Mouse (Mus musculus): Measurements from ENCODE around the gene Cnnm4. TPM values are rescaled to one million over a fixed set of nuclear protein-coding genes. Genes with fewer than 3 reads are reported as not detected.
"Not testable (repeated sequence)": the region's sequence is repeated elsewhere in the genome, so short reads cannot be mapped to it uniquely, and the experiment has no call there.

The Cnnm4 gene
- total RNA-seq, 4 experiments from 2014 or later, result 14.8 to 17.9 (median 16.2) TPM

DNA sequence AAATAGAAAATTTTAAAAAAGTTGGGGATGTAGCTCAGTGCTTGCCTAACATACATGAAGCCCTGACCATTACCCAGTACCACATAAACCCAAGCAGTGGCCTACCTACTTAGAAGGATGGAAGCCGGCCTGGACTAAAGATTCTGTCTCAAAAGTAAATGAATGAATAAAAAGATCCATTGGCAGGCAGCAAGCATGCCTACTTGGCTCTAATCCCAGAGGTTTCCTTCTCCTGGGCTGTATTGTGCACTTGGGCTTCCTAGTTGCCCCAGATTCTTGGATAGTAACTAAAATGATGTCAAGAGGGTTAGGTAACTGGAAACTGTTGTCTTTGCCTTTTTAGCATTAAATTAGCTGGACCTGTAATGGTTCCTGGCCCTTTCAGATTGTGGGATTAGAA is 41.9 kb downstream of the Cnnm4 start:
- DNase-seq (ENCODE audit: low spot score in 2 of 2), result no peak

DNA sequence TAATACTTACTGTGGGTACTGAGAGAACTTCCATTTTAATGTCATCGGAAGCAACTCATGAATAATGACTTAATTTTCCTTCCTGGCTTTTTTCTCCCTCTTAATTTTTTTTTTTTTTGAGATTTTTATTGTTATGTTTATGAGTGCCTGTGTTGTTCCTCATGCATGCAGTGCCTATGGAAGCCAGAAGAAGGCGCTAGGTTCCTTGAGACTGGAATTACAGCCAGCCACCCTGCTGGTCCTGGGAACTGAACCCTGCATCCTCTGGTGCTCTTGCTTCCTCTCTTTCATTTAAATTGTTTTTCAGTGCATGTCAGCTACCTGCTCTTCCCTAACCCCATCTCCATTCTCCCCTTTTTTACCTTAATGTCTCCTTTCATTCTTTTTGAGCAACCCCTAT is 42.3 kb downstream of the Cnnm4 start:
- DNase-seq (ENCODE audit: low spot score in 2 of 2), result no peak

DNA sequence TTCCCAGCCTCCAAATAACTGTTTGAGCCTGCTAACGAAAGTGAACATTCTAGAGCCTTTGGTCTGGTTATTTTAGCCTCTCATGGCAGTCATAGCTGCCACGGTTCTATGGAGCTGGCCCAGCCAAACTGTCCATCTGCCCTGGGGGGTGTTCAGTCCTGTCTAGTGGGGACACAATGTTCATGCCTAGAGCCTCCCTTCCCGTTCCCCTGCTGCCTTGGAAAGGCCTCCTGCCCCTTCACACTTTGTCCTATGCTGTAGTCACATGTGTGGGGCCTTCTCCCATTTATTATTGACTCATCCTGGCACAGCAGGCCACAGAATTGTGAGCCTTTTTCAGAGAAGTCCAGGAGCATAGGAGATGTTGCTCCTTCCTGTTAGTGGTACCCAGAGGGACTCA is 46.8 kb downstream of the Cnnm4 start:
- no peak for DNase-seq (ENCODE audit: low spot score in 2 of 2)

DNA sequence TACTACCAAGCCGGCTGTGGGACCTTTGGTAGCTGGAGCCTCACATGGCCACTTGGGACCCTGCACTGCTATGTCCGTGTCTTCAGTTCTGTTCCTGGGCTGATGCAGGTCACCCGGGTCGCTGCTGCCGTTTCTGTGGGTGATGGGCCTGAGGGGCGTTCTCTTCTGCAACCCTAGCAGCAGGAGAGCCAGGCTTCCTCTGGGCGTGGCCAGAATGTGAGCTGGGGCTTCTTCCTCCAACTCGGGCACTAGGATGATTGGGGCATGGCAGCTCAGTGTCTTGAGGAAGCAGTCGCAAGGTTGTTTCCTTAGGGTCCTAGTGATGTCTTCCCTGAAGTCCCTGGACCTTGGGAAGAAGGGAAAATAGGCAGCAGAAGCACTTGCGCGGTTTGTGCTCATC is 48.2 kb downstream of the Cnnm4 start:
- DNase-seq (ENCODE audit: low spot score in 2 of 2), result no peak

DNA sequence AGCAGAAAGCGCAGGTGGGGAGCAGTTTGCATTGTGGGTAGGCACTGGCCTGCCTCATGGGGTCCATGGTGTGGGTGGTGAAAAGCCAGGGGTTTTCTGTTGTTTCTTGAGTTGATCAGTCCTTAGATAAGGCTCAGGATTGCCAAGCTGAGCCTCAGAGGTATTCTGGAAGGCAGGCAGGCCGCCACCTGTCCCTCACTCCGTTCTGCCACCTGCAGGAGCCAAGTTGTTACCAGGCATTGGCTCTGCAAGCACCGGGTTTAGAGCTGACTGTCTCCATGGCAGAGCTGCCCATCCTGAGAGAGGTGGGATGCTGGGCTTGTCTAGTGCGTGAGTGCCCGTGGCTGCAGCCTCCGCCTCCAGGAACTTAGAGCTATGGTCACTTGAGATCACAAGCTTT is 50.8 kb downstream of the Cnnm4 start:
- DNase-seq (ENCODE audit: low spot score in 2 of 2), result no peak

DNA sequence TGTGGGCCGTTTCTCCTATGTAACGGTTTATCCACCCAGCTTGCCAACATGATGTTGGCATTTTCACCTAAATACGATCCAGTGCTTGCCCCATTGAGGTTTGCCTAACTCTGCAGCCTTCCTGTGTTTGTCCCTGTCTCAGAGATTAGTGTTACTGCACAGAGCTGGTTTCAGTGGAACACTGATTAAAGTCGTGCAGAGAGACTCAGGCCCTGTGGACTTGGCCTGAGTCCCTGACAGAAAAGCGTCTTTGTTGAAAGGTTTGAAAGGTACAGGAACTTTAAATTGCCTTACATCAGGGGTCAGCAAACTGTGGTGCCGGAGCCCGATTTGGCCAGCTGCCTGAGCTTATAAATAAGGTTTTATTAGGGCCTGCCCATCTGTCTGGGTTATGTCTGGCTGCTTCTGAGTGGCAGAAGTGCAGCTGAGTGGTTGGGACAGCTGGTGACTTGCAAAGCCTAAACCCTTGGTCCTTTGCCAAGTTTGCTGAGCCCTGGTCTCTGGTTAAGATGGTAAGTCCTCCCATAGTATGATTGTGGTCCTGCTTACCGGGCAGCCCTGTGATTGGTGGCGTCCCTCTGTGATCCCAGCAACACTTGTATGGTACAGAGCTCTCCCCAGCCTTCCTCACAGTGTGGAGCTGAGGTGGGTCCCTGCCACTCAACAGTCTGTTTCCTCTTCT is 52.1 kb downstream of the Cnnm4 start:
- DNase-seq (ENCODE audit: low spot score in 2 of 2), result no peak

DNA sequence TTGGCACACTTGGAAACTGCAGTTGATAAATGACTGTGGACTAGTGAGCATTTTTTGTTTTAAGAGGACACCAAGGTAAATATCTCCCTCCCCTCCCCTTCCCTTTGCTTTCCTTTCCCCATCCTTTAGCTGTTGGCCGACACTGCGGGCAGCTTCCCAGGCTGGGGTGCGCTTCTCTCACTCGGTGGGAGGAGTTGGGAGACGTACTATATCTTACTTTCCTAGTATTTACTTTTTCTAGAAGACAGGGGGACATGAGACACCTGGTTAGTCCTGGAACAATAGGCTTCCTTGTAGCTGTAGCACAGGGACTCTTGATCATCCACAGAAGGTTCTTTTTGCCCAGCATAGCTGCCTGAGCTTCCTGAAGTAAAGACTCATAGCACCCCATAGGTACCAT is 52.6 kb downstream of the Cnnm4 start:
- DNase-seq (ENCODE audit: low spot score in 2 of 2), result no peak

DNA sequence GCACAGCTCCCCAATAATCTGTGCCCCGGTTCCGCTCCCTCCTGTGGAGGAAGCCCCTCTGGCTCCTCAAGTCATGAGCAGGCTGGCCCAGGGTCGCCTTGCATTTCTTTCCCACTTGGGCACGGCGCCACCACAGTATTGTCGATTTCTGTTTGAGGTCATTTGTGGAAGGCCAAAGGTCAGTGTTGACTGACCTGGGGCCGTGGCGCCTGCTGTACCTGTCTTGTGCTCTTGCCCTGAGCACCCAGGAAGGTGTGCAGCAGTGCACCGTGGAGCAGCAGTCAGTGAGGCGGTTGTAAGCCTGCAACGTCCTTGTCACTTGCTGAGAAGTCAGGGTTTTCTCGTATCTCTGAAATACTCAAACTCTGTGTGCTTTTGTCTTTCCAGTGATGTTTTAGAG is 54.4 kb downstream of the Cnnm4 start:
- DNase-seq (ENCODE audit: low spot score in 2 of 2), result no peak

DNA sequence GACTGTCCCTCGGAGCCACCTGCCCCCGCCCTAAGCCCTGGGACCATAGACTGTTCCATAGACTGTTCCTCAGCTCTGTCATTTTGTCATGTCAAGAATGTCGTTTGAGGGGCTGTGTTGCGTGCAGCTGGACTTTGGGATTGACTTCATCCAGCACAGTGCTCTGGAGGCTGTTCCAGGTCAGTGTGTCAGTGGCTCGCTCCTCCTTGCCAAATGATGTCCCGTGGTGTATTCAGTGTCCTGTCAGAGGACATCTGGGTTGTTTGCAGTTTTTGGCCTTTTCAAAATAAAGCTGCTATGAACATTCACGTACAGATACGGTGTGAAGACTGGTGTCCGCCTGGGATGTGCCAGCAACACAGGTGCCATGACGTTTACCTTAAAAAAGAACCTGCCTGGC is 55.5 kb downstream of the Cnnm4 start:
- no peak for DNase-seq (ENCODE audit: low spot score in 2 of 2)

DNA sequence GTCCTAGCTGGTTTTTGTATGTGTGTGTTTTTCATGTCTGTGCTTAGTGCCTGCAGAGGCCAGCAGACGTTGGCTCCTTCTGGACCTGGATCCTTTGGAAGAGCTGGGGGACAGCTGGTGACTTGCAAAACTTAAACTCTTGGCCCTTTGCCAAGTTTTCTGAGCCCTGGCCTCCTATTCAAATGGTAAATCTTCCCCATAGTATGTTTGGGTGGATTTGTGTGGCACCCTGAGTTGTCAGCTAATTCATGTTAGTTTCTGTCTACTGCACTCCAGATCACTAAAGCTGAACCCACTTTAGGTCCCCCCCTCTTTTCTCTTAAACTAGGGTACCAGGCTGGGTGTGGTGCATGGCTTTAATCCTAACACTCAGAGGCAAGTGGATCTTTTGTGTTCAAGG is 56.9 kb downstream of the Cnnm4 start:
- no peak for DNase-seq (ENCODE audit: low spot score in 2 of 2)

DNA sequence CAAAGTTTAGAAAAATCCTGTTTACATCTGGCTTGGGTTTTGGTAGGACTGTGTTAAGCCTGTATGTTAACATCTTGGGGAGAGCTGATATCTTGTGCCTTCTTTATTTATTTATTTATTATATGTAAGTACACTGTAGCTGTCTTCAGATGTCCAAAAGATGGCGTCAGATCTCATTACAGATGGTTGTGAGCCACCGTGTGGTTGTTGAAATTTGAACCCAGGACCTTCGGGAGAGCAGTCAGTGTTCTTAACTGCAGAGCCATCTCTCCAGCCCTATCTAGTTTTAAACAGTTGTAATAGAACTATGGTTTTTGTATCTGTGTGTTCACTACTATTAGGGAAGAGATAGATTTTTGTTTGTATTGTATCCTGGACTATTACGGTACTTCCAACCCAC is 57.9 kb downstream of the Cnnm4 start:
- DNase-seq (ENCODE audit: low spot score in 2 of 2), result no peak

DNA sequence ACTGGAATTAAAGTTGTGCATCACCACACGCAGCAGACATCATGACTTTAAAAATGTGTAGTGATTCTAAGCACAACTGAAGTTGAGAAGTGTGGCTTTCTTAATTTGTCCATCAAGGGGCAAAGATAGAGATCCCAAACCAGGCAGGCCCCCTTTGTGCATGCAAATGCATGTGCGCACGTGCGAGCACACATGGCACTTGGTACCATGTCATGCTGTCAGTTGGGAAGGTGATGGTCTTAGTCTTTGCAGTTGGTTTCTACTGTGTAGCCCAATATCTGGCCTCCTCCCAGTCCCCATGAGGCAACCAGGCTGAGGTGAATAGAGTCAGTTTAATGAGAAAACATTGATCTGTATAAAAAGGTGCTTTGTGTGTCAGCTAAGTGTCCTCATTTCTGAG is 58.5 kb downstream of the Cnnm4 start:
- DNase-seq (ENCODE audit: low spot score in 2 of 2), result no peak

DNA sequence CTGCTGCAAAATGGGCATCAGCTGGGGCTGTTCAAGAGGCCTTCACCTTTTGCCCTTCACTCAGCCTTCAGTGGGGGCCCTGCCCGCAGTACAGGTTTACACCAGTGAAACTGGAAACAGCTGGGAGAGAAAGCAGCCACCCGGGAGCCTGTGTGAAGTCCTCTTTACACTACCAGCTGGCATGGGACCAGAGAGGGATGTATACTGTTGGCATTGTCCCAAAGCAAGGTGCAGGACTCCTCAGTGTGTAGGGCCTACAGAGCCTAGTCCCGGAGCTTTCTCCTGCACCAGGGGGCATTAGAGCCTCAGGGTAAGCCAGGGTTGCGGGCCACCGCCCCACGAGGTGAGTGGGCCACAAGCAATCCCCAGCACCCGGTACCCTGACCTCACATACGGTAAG is 59.1 kb downstream of the Cnnm4 start:
- DNase-seq (ENCODE audit: low spot score in 2 of 2), result no peak

DNA sequence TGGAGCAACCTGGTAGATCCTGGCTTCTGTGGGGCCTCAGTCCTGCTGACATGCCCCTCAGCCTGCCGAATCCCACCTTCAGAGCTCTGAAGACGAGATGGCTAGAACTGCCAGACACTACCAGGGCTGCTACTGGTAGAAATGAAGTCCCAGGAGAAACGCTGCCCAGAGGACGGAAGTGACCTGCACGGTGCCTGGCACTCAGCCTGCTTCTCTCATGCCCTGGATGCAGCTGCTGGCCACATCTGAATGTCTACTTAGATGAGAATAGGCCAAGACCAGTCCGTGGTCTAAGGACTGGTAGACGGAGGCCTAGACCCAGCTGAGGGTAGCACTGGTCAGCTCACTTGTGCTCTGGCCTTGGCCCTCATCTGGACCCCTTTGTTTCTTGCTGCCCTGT is 59.5 kb downstream of the Cnnm4 start:
- no peak for DNase-seq (ENCODE audit: low spot score in 2 of 2)

DNA sequence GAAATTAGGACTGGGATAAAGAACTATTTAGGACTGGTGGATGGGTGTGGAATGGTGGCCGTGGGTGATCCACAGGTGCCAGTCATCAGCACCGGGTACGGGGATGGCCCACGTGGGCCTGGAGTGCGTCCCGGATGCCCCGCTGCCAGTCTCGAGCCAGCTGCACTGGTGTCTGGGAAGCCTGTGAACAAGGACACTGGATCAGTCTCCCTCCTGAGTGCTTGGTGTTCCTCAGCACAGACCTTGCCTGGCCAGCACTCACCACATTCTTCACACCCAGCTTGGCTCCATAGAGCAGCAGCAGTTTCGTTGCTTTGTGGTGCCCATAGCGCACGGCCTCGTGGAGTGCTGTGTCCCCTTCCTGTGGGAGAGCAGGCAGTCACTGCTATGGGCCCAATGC is 60.0 kb downstream of the Cnnm4 start:
- DNase-seq (ENCODE audit: low spot score in 2 of 2), result no peak

DNA sequence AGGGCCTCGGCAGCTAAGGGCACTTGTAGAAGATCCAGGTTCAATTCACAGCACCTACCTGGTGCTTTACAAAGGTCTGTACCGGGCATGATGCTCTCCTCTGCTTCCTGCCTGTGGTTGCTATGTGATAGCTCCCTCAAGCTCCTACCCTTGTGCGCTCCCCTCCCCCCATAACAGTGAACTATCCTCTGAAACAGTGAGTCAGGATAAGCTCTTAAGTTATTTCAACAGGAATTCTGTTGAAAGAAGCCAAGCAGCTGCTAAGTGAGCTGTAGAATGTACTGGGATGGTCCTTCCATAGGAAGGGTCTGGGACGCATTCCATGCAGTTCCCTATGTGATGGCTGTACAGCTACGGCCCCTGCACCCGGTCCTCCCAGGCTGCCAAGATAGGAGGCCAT is 62.1 kb downstream of the Cnnm4 start:
- no peak for DNase-seq (ENCODE audit: low spot score in 2 of 2)

DNA sequence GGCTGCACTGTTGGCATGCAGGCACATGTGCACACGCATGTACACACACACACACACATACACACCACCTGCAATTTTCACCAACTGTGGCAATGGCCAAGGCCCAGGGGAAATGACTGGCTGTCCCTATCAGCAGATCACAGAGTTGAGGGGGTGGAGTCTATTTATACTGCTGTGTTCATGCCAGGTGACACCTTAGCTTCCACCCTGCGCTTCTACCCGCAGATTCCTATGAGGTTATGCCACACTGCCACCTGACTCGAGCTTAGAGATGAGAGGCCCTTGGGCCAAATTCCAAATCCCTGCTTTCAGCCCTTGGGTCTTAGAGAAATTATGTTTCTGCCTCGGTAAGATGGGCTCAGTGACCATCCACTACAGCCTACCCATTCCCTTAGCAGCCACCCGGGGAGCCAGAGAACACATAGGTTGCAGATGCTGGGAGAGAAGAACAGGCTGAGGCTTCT is 63.2 kb downstream of the Cnnm4 start:
- DNase-seq (ENCODE audit: low spot score in 2 of 2), result no peak

DNA sequence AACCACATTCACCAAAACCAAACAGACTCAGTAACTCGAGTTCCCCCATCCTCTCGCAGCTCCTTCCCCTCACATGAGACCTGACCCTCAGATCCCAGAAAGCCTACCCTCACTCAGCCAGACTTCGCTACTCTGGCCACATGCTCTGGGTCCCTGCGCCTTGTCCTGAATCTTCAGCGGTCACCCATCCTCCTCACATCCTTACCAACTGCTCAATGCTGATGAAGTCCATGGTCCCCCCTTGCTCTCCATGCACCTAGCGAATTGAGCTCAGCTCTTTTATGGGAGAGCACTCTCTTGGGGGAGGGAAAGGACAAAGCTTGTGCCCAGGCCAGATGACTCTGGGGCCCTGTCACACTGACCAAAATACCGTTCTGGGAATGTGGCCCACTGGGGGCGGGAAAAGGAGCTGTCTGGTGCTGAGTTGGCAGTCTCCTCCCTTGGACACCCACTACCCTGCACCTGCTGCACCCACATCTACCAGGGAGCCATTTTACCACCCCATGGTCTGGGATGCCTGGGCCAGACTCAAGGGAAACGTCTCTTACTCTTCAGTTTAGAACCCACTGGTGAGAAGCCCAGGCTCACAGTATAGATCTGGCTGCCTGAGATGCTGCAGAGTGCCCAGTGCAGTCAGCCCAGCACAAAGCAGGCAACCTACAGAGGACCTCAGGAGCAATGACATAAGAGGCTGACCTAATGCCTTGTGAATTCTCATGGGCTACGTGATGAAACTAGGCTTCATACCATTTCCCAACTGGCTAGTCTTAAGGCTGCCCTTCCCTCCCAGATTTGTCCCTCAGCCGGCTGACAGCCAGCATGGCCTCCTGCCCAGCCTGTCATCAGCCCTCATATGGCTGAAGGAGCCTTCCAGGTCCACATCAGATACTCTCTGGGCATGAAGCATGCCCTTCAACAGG is 64.3 kb downstream of the Cnnm4 start:
- DNase-seq (ENCODE audit: low spot score in 2 of 2), result no peak

DNA sequence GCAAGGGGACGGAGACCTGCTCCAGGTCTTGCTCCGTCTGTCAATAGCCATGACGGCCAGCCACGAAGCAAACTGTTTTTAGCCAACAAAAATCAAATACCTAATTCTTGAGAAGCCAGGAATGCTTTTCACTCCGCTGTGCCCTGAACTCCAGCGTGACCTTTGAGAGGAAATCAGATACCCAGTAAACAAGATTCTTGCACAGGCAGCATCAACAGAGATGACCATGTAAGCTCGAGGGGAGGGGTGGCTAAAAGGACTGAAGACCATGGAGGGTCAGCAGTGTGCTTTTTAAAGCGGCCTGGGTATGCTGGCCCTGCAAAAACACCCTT is 64.9 kb downstream of the Cnnm4 start:
- no peak for DNase-seq (ENCODE audit: low spot score in 2 of 2)

DNA sequence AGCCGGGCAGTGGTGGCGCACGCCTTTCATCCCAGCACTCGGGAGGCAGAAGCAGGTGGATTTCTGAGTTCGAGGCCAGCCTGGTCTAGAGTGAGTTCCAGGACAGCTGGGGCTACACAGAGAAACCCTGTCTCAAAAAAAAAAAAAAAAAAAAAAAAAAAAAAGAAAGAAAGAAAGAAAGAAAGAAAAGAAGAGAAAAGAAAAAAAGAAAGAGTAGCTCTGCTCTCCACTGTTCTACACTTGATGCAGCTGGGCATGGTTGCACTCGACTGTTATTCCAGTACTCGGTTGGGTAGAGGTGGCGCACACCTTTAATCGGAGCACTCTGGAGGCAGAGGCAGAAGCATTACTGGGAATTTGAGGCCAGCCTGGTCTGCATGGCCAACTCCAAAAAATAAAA is 65.4 kb downstream of the Cnnm4 start, which contains the start of gene Ankrd23:
Gene Ankrd23, minus strand, starts transcription at position 101 of the 400 bp plus-strand sequence.
- not testable (repeated sequence) for DNase-seq (ENCODE audit: low spot score in 2 of 2)

DNA sequence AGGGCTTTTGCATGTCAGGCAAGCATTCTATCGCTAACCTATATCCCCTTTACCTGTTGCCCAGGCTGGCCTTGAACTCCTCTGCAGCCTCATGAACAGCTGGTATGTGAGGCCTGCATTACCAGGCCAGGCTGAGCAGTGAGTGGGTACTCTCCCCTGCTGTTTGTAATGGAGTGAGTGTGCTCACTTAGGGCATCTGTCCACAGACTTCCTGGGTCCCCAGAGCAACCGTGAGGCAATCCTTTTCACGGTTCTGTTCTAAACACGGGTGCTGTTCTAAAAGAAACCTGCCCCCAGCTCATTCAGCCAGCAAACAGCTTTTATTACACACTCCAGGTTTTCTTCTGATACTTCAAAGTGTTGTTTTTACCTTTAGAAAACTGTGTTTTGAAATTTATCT is 67.3 kb downstream of the Cnnm4 start:
- DNase-seq (ENCODE audit: low spot score in 2 of 2), result no peak

DNA sequence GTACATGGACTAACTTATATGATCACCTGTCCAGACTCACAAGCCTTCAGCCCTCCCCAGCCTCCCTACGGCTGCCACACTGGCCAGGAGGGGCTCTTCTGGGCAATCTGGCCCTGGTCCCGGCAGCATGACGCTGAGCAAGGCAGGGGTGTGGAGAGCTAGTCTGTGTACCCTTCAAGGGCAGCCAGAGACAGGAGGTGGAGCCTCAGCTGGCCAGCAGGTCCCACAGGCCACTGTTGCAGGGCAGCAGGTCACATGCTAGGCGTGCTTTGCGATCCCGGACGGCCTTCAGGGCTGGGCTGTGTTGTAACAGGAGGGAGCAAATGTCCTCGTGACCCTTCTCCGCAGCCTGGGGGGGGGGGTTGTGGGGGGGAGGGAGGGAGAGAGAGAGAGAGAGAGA is 67.8 kb downstream of the Cnnm4 start, which contains the start of gene Gm42417:
Gene Gm42417, minus strand, starts transcription at position 244 of the 400 bp plus-strand sequence.
- DNase-seq (ENCODE audit: low spot score in 2 of 2), result no peak

DNA sequence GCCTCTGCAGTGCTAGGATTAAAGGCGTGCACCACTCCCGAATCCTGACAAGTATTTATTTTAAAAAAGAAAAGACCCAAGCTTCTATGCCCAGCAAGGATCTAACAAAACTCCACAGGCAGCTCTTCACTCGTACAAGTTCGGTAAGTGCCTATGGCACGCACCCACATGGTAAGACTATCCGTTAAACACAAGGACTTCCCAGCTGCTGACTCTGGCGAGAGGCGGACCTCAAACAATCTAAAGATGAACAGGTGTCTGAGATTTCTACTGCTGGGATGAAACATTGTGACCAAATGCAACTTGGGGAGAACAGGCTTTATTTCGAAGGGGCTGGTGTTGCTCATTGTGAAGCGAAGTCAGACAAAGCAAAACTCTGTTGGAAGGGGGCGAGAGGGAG is 68.7 kb downstream of the Cnnm4 start:
- no peak for DNase-seq (ENCODE audit: low spot score in 2 of 2)
